Mouse (Mus musculus): ENCODE results near the gene Fyb2.

The Fyb2 gene

DNA sequence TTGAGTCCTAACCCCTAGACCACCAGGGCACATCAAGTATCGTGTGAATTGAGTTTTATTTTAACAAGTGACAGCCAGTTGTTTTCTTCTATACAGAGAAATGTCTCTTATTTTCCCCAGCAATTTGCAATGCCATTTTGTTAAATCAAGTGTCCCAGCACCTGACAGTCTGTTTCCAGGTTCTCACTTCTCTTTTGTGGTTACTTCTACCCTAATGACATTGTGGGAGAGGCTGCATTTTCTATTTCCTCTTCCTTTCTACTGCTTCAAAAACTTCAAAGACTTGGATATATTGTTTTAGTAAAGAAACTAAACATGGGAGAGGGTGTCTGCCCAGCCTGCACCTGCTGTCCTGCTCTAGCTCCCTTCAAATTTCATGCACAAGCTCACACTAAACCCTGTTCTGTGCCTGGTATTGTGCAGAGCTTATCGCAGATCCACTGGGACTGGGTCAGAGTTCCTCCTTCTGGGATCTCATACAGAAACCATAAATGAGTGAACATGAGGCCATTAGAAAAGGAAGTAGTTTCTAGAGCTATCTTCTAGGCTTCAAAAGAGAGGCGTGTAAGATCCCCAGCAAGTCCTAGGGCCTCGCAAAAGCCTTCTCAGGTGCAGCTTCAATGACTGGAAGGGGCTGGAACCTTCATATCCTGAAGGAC, 94.2 kb downstream of the Fyb2 start:
- no peak for ATAC-seq (ENCODE audit: low TSS enrichment)

DNA sequence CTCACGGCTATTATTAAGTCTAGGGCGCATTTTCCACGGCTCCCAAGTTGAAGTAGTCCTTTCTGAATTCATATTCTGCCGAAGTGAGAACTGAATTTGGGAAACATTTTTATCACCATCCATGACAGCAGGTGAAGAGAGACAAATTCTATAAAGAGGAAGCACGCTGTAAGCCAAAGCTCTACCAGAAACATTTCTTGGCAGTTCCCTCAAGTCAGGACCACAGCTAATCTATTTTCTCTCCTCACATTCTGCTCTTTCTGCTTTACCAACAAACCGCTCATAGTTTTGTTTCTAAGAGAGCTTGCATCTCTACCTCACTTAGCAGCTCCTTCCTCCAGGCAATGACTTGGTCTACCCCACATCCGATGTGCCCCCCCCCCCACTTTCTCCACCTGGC, 100.5 kb downstream of the Fyb2 start:
- peak; percentile 71 for ATAC-seq (ENCODE audit: low TSS enrichment)

DNA sequence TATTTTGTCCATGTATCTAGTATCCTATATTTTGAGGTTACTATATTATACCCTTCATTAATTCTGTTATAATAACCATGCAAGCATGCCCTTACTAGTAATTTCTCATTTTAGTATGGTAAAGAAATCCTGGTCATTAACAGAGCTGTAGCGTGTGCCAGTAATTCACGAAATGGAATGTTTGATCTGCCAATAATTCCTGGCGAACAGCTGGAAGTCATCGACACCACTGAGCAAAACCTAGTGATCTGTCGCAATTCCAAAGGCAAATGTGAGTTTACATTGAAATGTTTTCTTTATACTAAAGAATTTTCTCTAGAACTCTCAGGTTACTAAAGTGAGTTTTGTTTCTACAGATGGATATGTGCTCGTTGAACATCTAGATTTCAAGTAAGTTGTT, 102.2 kb downstream of the Fyb2 start:
- no peak for ATAC-seq (ENCODE audit: low TSS enrichment)

DNA sequence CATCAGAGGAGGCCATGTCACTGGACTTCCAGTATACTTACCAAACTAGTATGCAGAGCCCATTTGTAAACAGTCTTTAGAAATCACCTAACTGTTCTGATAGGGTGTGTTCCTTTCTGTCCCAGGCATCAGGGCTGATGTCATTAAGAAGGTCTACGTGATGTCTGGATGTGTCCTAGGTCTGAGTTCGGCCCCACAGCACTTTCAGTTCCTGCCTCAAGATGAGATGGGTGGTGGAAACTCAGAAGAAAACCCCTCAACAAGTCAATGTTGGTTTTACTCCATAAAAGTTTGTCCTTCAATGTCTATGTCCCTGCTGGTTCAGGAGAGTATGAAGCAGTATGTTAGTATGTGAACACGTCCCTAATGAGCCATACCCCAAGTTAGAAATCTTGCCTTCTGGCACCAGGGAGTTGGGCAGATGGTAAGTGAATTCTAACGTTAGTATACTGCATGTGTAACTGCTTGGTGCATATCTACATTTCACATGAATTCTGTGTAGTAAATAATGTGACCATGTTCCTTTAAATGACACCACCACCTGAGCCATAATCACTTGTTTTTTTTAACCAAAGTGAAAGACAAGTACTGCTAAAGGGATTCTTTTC, 102.9 kb downstream of the Fyb2 start:
- no peak for ATAC-seq (ENCODE audit: low TSS enrichment)

DNA sequence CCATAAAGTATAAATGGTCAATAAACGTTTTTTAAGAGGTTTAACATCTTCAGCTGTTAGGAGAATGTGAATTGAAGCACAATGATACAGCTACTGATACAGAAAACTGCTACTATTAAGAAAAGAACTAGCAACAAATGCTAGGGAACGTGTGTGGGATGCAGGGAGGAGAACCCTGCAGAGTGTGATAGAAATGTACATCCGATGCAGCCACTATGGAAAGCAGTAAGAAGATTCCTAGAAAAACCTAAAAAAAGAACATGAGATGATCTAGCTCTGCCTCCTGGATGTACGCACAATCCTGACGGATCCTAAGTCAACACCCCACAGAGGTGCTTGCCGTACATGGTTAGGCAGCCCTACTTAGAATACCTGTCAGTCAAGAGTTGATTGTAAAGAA, 114.0 kb downstream of the Fyb2 start:
- peak; percentile 87 for ATAC-seq (ENCODE audit: low TSS enrichment)

DNA sequence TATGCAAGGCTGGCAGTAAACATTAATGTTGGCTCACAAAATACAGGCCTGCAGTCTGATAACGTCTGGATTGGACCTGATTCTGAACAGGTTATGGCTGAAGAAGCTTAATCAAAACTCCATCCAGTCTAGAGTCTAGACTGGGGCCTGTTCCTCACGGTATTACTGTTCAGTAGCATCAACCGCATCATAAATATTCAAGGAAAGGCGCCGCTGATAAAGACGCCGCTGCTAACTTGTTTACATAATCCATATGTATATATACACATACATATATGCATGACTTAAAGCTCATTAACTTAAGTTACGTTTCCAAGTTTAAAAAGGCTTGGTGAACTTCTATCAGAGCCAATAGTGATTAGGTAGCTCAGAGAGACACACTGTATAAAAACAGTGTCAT, 117.8 kb downstream of the Fyb2 start:
- ATAC-seq (ENCODE audit: low TSS enrichment), result no peak

DNA sequence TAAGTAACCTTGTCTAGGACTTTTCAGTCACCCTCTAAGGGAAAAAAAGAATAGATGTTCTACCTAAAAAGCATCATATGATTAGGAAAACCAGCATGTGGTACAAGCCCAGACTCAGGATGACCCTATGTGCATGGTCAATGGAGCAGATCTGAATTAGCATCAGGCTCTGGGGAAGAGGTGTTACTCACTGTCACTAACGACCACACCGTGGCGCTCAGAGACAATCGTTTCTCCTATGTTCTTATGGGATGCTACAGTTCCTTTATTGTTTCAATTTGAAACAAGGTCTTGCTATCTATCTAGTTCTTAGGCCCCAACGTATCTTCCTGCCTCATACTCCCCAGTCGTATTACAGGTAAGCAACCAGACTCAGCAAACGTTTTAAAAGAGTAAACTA, 119.9 kb downstream of the Fyb2 start:
- peak; percentile 61; the same call in 1 of the 2 replicates for ATAC-seq (ENCODE audit: low TSS enrichment)

DNA sequence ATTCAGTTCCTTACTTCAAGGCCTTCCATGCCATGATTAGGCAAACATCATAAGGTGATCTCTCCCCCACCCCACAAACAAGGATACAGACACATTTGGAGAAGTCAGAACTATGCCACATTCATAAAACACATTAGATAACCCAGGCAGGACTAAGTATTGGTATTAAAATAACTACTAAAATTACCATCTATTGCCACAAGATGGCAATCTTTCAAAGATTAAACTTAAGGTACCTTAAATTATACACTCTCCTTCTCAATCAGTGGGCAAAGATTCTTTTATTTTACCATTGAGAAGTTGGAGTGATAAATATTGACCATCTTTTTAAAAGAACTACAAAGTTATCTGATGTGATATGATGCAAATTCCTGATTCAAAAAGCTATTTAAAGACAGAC, 121.0 kb downstream of the Fyb2 start:
- no peak for ATAC-seq (ENCODE audit: low TSS enrichment)

DNA sequence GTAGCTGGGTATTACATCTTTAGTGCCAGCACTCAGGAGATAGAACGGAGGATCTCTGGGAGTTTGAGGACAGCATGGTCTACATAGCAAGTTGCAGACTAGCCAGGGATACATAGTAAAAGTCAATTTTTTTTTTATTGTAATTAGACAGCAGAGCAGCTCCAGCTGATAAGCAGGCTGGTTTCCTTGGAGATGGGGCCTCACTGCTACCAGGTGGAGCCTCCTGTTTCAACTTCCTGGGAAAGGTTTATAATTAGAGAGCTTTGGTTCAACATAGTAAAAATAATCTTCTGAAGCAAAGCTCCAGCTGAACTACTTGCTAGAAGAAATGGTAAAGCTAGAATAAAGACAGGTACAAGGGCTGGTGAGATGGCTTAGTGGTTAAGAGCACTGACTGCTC, 136.8 kb downstream of the Fyb2 start:
- no peak for ATAC-seq (ENCODE audit: low TSS enrichment)

DNA sequence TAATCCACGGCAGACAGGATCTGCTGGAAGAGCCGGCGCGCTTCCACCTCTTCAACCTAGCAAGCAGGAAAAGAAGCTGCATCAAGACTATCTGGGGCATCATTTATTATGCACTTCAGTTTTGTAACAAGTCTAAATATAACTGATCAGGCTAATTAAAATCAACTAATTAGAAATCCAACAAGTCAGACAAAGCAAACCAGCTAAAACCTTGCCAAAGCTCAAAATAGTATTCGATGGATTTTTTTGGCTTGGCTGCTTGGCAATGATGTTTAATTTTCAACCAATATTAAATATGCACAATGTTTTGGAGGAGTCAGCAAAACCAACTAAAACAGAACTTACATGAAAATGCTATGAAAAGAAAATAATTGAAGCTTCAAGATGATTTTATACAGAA, 138.0 kb downstream of the Fyb2 start:
- ATAC-seq (ENCODE audit: low TSS enrichment), result peak; percentile 46; the same call in 1 of the 2 replicates

Data from frontal cortex, adult (tissue).